Mouse (Mus musculus): ENCODE results near the gene Dstn. TPM values are rescaled to one million over a fixed set of nuclear protein-coding genes. Genes with fewer than 3 reads are reported as not detected.

Dstn gene
- total and polyA plus RNA-seq, 3 experiments = 78.1 to 80.0 TPM; not detected in 1

DNA sequence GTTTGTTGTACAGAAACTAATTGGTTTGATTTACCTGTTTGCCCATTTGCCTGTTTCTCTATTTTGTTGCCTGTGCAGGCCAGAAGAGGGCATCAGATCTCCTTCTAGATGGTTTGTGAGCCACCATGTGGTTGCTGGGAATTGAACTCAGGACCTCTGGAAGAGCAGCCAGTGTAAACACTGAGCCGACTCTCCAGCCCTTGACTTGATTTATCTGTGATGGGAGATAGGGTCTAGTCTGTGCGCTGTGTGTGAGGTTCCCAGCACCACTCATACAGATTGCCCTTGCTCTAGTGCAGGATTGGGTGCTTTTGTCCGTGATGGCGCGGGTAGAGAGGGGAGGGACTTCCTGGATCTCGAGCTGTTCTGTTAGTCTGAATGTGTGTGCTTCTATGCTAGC lies 10.7 kb downstream of the Dstn start:
- Histone ChIP-seq H3K4me3 (ENCODE audit: control insufficient read depth in 1 of 2, insufficient read depth in 1 of 2, low read depth in 2 of 2, low read length in 2 of 2) (no peak overlapping the region), H3K4me1 (ENCODE audit: control insufficient read depth in 1 of 2, insufficient read depth in 2 of 2, low read length in 2 of 2) (peaks cover 3 to 6% of the 10 kb centered on the region in 2 experiments; a peak in 3 of 4 replicates), H3K27me3 (ENCODE audit: control insufficient read depth in 1 of 2, insufficient read depth in 2 of 2, low read length in 2 of 2) (no peaks in the 10 kb centered on the region), H3K27ac (ENCODE audit: control insufficient read depth, low read depth, low read length) (no peak overlapping the region), H3K9me3 (replicated peaks; ENCODE audit: insufficient read depth, low read length) (no peaks in the 10 kb centered on the region), H3K79me2 (ENCODE audit: control insufficient read depth, insufficient read depth, low read length, poor library complexity) (peaks cover 11% of the 10 kb centered on the region), H3K9ac (ENCODE audit: control insufficient read depth, low read depth, low read length, poor library complexity, severe bottlenecking) (no peak overlapping the region), H3K36me3 (ENCODE audit: control insufficient read depth in 1 of 2, insufficient read depth in 2 of 2, low read length in 2 of 2) (peaks cover 0 to 11% of the 10 kb centered on the region in 2 experiments; a peak in 2 of 4 replicates)
- TF ChIP-seq ETS1 (IDR thresholded peaks at IDR 0.05; ENCODE audit: low read depth, low read length) (no peak), SMC3 (IDR thresholded peaks at IDR 0.05; ENCODE audit: low read depth, low read length) (peak; percentile 9; the same call in 1 of the 2 replicates), CHD1 (IDR thresholded peaks at IDR 0.05; ENCODE audit: low read depth, low read length) (no peak), CTCF (IDR thresholded peaks at IDR 0.05 in 2 of 3, conservative IDR thresholded peaks at IDR 0.05 in 1 of 3; ENCODE audit: control insufficient read depth in 1 of 3, insufficient read depth in 1 of 3, low read depth in 2 of 3, low read length in 3 of 3, poor library complexity in 1 of 3, severe bottlenecking in 1 of 3) (peak in 2 of 3 experiments; percentile 4 to 29; a peak in 2 of 6 replicates)
- no peak for DNase-seq (ENCODE audit: low read depth, low spot score)

GRCm38 (mm10) chr2:143929607-143930311 lies 14.6 kb downstream of the Dstn start:
- Histone ChIP-seq H3K4me3 (ENCODE audit: control insufficient read depth in 1 of 2, insufficient read depth in 1 of 2, low read depth in 2 of 2, low read length in 2 of 2) (no peak overlapping the region), H3K27ac (ENCODE audit: control insufficient read depth, low read depth, low read length) (no peak overlapping the region), H3K9me3 (replicated peaks; ENCODE audit: insufficient read depth, low read length) (no peaks in the 10 kb centered on the region), H3K36me3 (ENCODE audit: control insufficient read depth in 1 of 2, insufficient read depth in 2 of 2, low read length in 2 of 2) (no peaks in the 10 kb centered on the region), H3K79me2 (ENCODE audit: control insufficient read depth, insufficient read depth, low read length, poor library complexity) (peaks cover 18% of the 10 kb centered on the region), H3K9ac (ENCODE audit: control insufficient read depth, low read depth, low read length, poor library complexity, severe bottlenecking) (no peak overlapping the region), H3K27me3 (ENCODE audit: control insufficient read depth in 1 of 2, insufficient read depth in 2 of 2, low read length in 2 of 2) (no peaks in the 10 kb centered on the region), H3K4me1 (ENCODE audit: control insufficient read depth in 1 of 2, insufficient read depth in 2 of 2, low read length in 2 of 2) (no peaks in the 10 kb centered on the region)
- DNase-seq (ENCODE audit: low read depth, low spot score) = no peak
- TF ChIP-seq RCOR1 (IDR thresholded peaks at IDR 0.05; ENCODE audit: low read depth, low read length) = no peak

DNA sequence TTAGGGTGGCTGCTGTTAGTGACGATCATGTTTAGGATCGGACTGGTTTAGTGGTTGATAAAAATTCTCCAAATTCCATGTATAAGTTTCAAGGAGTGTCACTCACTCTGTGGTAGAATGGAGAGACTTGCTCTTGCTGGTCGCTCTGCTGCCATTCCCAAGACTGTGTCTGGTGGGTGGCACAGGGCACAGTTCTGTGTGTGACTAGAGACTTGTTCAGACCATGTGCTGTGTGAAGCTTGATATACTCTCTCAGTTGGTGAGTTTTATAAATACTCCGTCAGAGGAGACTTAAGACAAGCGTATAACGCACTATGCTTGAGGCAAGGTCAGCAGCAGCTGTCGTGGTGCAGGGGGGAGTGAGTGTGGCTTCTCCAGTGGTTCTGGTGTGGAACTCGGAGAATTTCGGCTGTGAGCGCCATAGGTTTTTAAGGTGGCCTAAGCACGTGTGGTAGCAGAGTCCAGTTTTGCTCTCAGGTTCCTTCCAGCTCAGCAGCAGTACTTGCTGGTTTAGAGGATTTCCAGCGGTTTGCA lies 17.3 kb downstream of the Dstn start:
- Histone ChIP-seq H3K9ac (ENCODE audit: control insufficient read depth, low read depth, low read length, poor library complexity, severe bottlenecking) (no peak overlapping the region), H3K36me3 (ENCODE audit: control insufficient read depth in 1 of 2, insufficient read depth in 2 of 2, low read length in 2 of 2) (no peaks in the 10 kb centered on the region), H3K9me3 (replicated peaks; ENCODE audit: insufficient read depth, low read length) (no peaks in the 10 kb centered on the region), H3K27ac (ENCODE audit: control insufficient read depth, low read depth, low read length) (no peak overlapping the region), H3K4me3 (ENCODE audit: control insufficient read depth in 1 of 2, insufficient read depth in 1 of 2, low read depth in 2 of 2, low read length in 2 of 2) (no peak overlapping the region), H3K79me2 (ENCODE audit: control insufficient read depth, insufficient read depth, low read length, poor library complexity) (peaks cover 20% of the 10 kb centered on the region), H3K27me3 (ENCODE audit: control insufficient read depth in 1 of 2, insufficient read depth in 2 of 2, low read length in 2 of 2) (no peaks in the 10 kb centered on the region), H3K4me1 (ENCODE audit: control insufficient read depth in 1 of 2, insufficient read depth in 2 of 2, low read length in 2 of 2) (no peaks in the 10 kb centered on the region)
- no peak for TF ChIP-seq EP300 (IDR thresholded peaks at IDR 0.05; ENCODE audit: low read depth in 1 of 2, low read length in 2 of 2)
- TF ChIP-seq NELFE (IDR thresholded peaks at IDR 0.05; ENCODE audit: low read depth, low read length) = no peak
- TF ChIP-seq ZNF384 (IDR thresholded peaks at IDR 0.05; ENCODE audit: low read depth, low read length) = no peak
- no peak for DNase-seq (ENCODE audit: low read depth, low spot score)

Measured in MEL (cell line).